Mouse (Mus musculus) heart, embryonic 16.5 days (tissue): ENCODE data around the gene Tsen34. TPM values are rescaled to one million over a fixed set of nuclear protein-coding genes. Genes with fewer than 3 reads are reported as not detected.

Source experiments
- ATAC-seq: fragments of 200-750 bp; cut with Nextera tagmentation; replicated peaks from 2 replicates; pipeline ENCODE4 v1.8.0; 2017; ENCODE audit warnings: moderate number of reproducible peaks; ENCODE audit not compliant: insufficient read depth, low FRiP score; ENCODE audit errors: extremely low read depth
- H3K27ac ChIP-seq: fragments of 300-500 bp; sonication (generic); 2 replicates; pipeline ENCODE4 v1.5.1; 2014; ENCODE audit warnings: mild to moderate bottlenecking, low read length, control low read depth, moderate library complexity
- H3K27me3 ChIP-seq: fragments of 300-500 bp; sonication (generic); 2 replicates; pipeline ENCODE4 v1.6.1; 2014; ENCODE audit warnings: low read length, mixed read lengths; ENCODE audit not compliant: control insufficient read depth, insufficient read depth
- H3K36me3 ChIP-seq: fragments of 300-500 bp; sonication (generic); 2 replicates; pipeline ENCODE4 v1.6.1; 2014; ENCODE audit not compliant: control insufficient read depth, insufficient read depth
- H3K4me1 ChIP-seq: fragments of 300-500 bp; sonication (generic); 2 replicates; pipeline ENCODE4 v1.6.1; 2014; ENCODE audit warnings: low read length, mixed read lengths; ENCODE audit not compliant: control insufficient read depth, insufficient read depth
- H3K4me2 ChIP-seq: fragments of 300-500 bp; sonication (generic); 2 replicates; pipeline ENCODE4 v1.6.1; 2014; ENCODE audit warnings: low read depth, mild to moderate bottlenecking, control low read depth, low read length
- H3K4me3 ChIP-seq: fragments of 300-500 bp; sonication (generic); 2 replicates; pipeline ENCODE4 v1.5.1; 2014; ENCODE audit warnings: mild to moderate bottlenecking, control low read depth, low read length
- H3K9ac ChIP-seq: fragments of 300-500 bp; sonication (generic); 2 replicates; pipeline ENCODE4 v1.6.1; 2014; ENCODE audit warnings: low read length, control low read depth
- H3K9me3 ChIP-seq: fragments of 300-500 bp; sonication (generic); replicated peaks from 2 replicates; pipeline ENCODE4 v1.6.1; 2016; ENCODE audit warnings: low read length; ENCODE audit not compliant: control insufficient read depth
- WGBS: fragments of 180-500 bp; shearing (Covaris S2); extraction: QIAGEN DNeasy Blood & Tissue Kit; methylation state at CpG from one replicate; pipeline ENCODE4 v1.1.7; 2014; 5-methylcytosine and 5-hydroxymethylcytosine counted together
- polyA plus RNA-seq: library from polyadenylated mRNA; unstranded; fragments of >200 nt; fragmentation: Nextera tagmentation; extraction: Ambion mirVana; gene quantifications from 2 replicates; pipeline ENCODE4 v1.2.1, GENCODE M21; 2015

Gene Tsen34
- polyA plus RNA-seq, 1 experiment from 2014 or later = 207 TPM

GRCm38 (mm10) chr7:3658578-3658977 lies 34.1 kb upstream of the Tsen34 start:
- H3K9ac ChIP-seq = no peak overlapping the region
- H3K27ac ChIP-seq = no peak overlapping the region
- no peaks in the 10 kb centered on the region for H3K27me3 ChIP-seq
- no peak overlapping the region for H3K4me2 ChIP-seq
- H3K4me1 ChIP-seq = peaks cover 4% of the 10 kb centered on the region
- H3K9me3 ChIP-seq = no peaks in the 10 kb centered on the region
- WGBS = 94% methylated on average over 14 of the region's 14 CpGs
- no peak overlapping the region for H3K4me3 ChIP-seq
- ATAC-seq = no peak
- peaks cover 84% of the 10 kb centered on the region for H3K36me3 ChIP-seq

GRCm38 (mm10) chr7:3664524-3665214 lies 28.0 kb upstream of the Tsen34 start:
- peak; percentile 38 for ATAC-seq
- H3K4me3 ChIP-seq = peak overlapping the region; percentile 79
- peaks cover 28% of the 10 kb centered on the region for H3K4me1 ChIP-seq
- peaks cover 31% of the 10 kb centered on the region for H3K36me3 ChIP-seq
- H3K9me3 ChIP-seq = no peaks in the 10 kb centered on the region
- peak overlapping the region; percentile 87 for H3K4me2 ChIP-seq
- no peaks in the 10 kb centered on the region for H3K27me3 ChIP-seq
- 26% methylated on average over 15 of the region's 15 CpGs for WGBS
- peak overlapping the region; percentile 94 for H3K27ac ChIP-seq
- H3K9ac ChIP-seq = peak overlapping the region; percentile 87

GRCm38 (mm10) chr7:3665215-3666114 lies 27.2 kb upstream of the Tsen34 start, which contains the start of gene Leng1:
Gene Leng1, minus strand, starts transcription at chr7:3665840.
- Histone ChIP-seq H3K4me3 (peak within 1 kb of the TSS; percentile 79), H3K9me3 (no peaks in the 10 kb centered on the region), H3K4me2 (peak within 1 kb of the TSS; percentile 87), H3K4me1 (peaks cover 28% of the 10 kb centered on the region), H3K27ac (peak within 1 kb of the TSS; percentile 94), H3K9ac (peak within 1 kb of the TSS; percentile 87), H3K27me3 (no peaks in the 10 kb centered on the region), H3K36me3 (peaks cover 23% of the 10 kb centered on the region)
- peak; percentile 99 for ATAC-seq
- 2% methylated on average over 45 of the region's 45 CpGs for whole genome bisulfite sequencing

- Histone ChIP-seq H3K4me1 (peaks cover 28% of the 10 kb centered on the region), H3K36me3 (peaks cover 11% of the 10 kb centered on the region), H3K9ac (peak overlapping the region; percentile 43; the same call in 1 of the 2 replicates), H3K4me3 (peak overlapping the region; percentile 23), H3K27ac (no peak overlapping the region), H3K4me2 (peak overlapping the region; percentile 7), H3K27me3 (no peaks in the 10 kb centered on the region), H3K9me3 (no peaks in the 10 kb centered on the region)
- ATAC-seq = no peak
- 8% methylated on average over 14 of the region's 14 CpGs for WGBS
Observed at GRCm38 (mm10) chr7:3666921-3667391, 25.7 kb upstream of the Tsen34 start.

GRCm38 (mm10) chr7:3674507-3675227 lies 18.0 kb upstream of the Tsen34 start:
- Histone ChIP-seq H3K36me3 (no peaks in the 10 kb centered on the region), H3K4me1 (no peaks in the 10 kb centered on the region), H3K27ac (no peak overlapping the region), H3K4me2 (no peak overlapping the region), H3K9me3 (no peaks in the 10 kb centered on the region), H3K4me3 (no peak overlapping the region), H3K27me3 (no peaks in the 10 kb centered on the region), H3K9ac (no peak overlapping the region)
- peak; percentile 80 for ATAC-seq
- WGBS = 66% methylated on average over 10 of the region's 10 CpGs

GRCm38 (mm10) chr7:3675228-3675548 lies 17.5 kb upstream of the Tsen34 start:
- ATAC-seq = no peak
- no peak overlapping the region for H3K27ac ChIP-seq
- no peak overlapping the region for H3K4me2 ChIP-seq
- H3K27me3 ChIP-seq = no peaks in the 10 kb centered on the region
- no peaks in the 10 kb centered on the region for H3K9me3 ChIP-seq
- H3K4me1 ChIP-seq = no peaks in the 10 kb centered on the region
- WGBS = 79% methylated on average over 3 of the region's 3 CpGs
- no peak overlapping the region for H3K9ac ChIP-seq
- H3K36me3 ChIP-seq = 0 out of 2 replicates have a peak, but pooled peaks cover 1% of the 10 kb centered on the region
- no peak overlapping the region for H3K4me3 ChIP-seq

- H3K4me3 ChIP-seq = no peak overlapping the region
- no peaks in the 10 kb centered on the region for H3K27me3 ChIP-seq
- H3K9ac ChIP-seq = no peak overlapping the region
- H3K9me3 ChIP-seq = no peaks in the 10 kb centered on the region
- H3K4me1 ChIP-seq = no peaks in the 10 kb centered on the region
- ATAC-seq = no peak
- H3K27ac ChIP-seq = no peak overlapping the region
- no peak overlapping the region for H3K4me2 ChIP-seq
- H3K36me3 ChIP-seq = 0 out of 2 replicates have a peak, but pooled peaks cover 2% of the 10 kb centered on the region
- WGBS = 85% methylated on average over 12 of the region's 12 CpGs
Observed at GRCm38 (mm10) chr7:3676371-3676770, 16.3 kb upstream of the Tsen34 start.

GRCm38 (mm10) chr7:3677342-3677741 lies 15.3 kb upstream of the Tsen34 start, which contains the start of gene Tmc4:
Gene Tmc4, minus strand, starts transcription at chr7:3677553.
- no peaks in the 10 kb centered on the region for H3K4me1 ChIP-seq
- H3K4me3 ChIP-seq = no peak within 1 kb of the TSS
- H3K27ac ChIP-seq = no peak within 1 kb of the TSS
- no peaks in the 10 kb centered on the region for H3K27me3 ChIP-seq
- no peak within 1 kb of the TSS for H3K4me2 ChIP-seq
- WGBS = 53% methylated on average over 9 of the region's 9 CpGs
- no peak for ATAC-seq
- 0 out of 2 replicates have a peak, but pooled peaks cover 2% of the 10 kb centered on the region for H3K36me3 ChIP-seq
- no peak within 1 kb of the TSS for H3K9ac ChIP-seq
- H3K9me3 ChIP-seq = no peaks in the 10 kb centered on the region
